Mouse (Mus musculus): ENCODE measurements around the gene Sox6.
"Not testable (repeated sequence)": the region's sequence is repeated elsewhere in the genome, so short reads cannot be mapped to it uniquely, and the experiment has no call there.

Gene Sox6

DNA sequence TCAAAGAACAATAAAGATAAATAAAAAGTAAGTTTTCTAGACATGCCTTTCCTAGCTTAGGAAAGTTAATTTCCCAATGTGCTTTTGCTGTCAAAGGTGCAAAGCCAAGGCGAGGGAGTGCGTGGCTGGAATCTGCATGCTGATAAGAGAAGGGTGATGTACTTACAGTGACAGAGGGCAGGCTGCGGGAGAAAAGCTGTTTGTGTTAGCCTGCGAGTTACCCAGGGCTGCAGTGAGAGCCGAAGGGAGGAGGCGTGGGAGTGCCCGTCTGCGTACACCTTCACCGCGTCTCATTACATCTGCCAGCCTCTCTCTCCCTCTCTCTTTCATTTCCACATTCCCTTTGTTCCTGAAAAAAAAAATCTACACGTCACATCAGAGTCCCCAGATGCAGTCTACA, at the start of gene Sox6:
Gene Sox6 (minus strand): TSS at position 286 of the 400 bp plus-strand sequence.
- no peak for DNase-seq (ENCODE audit: low spot score)

DNA sequence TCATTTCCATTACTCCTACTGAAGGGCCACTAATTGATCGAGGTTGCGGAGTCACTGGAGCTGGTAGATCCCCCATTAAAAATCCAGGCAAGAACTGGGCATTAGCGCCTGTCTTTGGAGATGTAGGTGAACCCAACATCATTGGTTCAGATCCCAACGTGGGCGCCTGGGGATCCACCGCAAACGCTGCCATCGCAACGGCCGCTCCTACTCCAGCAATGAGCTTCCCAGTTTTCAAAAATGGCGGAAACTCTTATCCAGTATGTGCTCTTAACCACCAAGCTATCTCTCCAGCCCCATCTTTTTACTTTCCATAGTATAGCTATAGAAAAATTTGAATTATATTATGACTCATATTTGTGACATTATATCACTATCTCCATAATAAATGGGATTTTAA, 45.8 kb upstream of the Sox6 start, which contains the start of gene Gm4353:
Gene Gm4353 (minus strand): TSS at position 270 of the 400 bp plus-strand sequence.
- not testable (repeated sequence) for DNase-seq (ENCODE audit: low spot score)

DNA sequence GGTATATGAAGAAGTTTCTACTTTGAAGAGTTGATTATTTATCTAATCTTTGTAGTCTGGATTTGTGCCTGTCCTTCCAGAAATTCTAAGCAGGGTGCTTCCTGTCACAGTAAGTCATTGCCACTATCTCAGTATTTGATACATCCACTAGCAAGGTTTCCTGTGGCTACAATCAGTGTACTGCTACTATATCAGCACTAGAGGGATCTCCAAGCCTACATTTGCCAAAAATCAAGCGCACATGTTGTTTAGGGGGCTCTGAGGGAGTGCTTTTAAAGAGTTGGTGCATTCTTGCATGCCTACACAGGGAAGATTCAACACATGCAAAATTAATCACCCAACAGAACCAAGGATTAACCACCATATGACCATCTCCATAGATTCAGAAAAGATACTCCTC, 22.1 kb upstream of the Sox6 start:
- no peak for DNase-seq (ENCODE audit: low spot score)

DNA sequence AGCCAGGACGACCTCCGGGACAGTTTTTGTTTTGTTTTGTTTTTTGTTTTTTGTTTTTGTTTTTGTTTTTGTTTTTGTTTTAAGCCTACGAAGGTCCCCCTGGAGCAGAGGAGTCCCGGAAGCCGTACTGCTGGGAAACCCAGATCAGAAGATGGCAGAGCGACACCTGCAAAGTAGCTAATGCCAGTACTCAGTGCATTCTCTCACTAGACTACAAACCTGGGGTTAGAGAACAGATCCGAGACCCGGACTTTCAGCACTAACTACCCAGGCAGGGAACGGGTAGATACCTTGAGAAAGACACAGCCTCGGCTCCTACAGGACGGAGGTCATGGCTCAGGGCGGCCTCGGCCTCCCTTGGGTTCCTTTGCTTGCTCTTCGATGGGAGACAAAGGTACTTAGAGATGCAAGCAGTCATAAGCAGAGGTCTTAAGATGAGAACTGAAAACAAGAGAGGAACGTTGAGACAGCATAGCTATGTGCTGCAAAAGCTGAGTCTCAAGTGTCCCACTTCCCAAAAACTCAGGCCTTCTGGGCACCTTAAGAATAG, 1.9 kb upstream of the Sox6 start:
- DNase-seq (ENCODE audit: low spot score), result no peak

DNA sequence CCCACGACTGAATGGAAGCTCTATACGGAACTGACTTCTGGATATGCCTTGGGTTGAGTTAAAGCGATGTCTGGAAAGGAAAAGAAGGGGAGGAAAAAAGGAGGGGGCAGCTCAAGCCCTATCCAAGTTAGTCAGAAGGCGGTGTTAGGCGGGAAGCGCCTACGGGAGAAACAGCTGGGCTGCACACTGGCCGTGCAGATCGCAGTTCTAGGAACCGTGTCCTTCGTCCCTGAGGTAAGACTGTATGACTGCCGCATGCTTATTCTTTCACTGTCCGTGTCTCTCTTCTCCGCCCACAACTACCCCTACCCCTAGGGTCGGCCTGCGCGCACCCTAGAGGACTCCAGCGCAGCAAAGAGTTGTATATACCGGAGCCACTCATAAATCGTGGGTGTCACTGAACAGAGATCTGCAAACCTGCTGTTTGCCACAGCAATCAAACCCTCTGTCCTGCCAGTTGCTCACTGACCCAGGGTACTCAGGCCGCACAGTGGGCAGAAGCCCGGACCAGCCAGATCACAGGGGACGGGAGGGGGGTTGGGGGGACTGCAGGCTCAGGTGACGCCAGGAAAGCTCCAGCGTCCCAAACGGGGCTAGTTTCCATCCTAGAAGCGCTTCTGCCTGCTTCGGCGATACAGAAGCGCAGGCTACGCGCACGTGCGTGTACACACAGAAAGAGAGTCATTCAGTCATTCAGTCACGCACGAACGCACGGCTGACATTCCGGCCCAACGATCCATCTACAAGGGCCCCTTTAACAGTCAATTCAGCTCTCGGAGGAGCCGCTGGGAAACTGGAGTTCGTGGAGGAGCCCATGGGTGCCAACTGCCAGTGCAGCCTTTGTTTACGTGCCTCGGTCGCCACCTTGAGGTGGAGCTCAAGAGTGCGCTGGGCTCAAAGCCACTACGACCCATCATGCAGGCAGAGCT, 1.2 kb upstream of the Sox6 start:
- peak; percentile 52 for DNase-seq (ENCODE audit: low spot score)

DNA sequence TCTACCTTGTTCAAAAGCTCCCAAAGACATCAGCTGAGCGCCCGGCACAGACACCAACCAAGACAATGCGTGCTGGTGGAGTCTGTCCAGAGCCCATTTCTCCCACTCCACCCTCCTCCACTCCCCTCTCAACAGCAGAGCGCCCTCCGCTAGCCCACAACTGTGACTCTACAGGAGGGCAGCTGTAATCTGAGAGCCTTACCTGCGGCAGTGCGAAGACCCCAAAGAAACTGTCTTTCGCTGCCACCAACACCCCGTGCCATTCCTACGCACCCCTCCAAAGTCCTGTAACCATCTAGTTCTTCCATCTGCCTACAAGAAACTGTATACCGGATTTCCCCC, 571 bp upstream of the Sox6 start, which contains the start of gene 1110004F10Rik:
Gene 1110004F10Rik (plus strand): TSS at position 202 of the 342 bp plus-strand sequence.
- DNase-seq (ENCODE audit: low spot score), result no peak

DNA sequence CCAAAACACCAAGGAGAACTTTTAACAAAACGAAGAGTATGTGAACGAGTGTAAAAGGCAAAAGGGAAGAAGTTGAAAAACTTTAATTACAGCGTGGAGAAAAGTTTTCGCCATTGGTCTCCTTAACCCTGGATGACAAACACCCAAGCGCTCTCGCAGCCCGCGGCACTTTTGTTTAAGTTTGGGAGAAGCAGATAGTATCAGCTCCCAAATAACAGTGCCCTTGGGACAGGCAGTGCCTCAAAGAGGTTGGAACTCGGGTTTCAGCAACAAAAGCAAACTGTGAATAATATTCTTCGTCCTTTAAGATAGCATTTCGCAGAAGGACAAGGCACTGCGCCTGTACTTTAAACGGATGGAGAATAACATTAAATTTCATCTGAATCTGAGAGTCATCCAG, 572 bp downstream of the Sox6 start:
- DNase-seq (ENCODE audit: low spot score), result no peak

DNA sequence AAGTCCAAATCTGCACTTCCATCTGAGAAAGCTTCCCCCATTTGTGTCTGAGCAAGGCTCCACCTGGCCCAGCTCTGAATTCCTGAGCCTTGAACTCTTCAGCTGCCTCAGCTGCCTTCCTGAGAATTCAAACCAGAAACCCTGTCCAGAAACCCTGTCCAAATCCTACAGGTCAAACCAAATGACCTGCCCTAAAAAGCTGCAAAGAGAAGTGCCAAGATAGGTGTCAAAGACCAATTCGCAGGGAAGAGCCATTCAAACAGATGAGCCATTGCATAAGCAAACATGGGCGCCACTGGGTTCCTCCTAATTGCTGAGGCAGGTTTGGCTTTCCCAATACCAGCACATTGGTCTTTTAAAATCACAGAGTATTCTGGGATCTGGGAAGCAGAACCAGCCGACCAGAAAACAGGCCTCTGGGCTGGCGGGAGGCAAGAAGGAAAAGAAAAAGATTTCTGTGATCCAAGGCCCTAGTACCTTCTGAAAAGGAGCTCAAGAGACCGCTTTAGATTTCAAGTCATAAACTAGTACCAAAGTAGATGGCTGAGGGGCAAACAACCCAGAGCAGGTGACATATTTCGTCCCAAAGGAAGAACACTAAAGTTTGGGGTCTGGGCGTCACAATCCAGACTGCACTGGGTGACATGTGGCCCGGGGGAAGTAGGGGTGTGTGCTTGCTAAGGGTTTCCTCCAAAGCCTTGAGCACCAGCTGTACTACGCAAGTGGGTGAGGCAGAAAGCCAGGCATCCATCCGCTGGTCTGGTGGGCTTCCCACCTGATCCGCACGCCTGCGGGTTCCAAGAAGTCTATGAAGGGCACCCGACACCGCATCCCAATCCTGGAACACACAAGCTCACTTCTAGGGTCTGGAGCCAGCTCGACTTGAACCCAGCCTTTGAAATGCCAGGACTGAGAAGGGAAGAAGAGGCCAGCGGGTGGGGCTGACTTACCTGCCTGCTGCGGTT, 1.7 kb downstream of the Sox6 start:
- no peak for DNase-seq (ENCODE audit: low spot score)

DNA sequence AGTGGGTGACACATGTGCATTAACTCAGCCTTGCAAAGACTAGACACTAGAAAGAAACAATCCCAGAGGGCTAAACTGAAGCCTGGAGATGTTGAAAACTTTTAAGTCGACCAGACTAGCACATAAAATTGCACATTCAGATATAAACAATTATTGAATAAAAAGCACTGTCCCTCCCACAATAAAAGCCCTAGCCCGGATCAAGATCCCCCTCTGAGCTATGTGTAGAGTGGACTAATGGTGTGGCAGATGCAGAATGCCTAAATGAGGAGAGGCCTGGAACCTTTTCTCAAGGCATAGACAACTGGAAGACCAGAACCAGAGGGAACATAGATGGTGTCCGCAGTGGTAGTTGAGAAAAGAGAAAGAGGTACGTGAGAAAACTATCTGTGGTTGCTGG, 3.1 kb downstream of the Sox6 start:
- DNase-seq (ENCODE audit: low spot score), result no peak

DNA sequence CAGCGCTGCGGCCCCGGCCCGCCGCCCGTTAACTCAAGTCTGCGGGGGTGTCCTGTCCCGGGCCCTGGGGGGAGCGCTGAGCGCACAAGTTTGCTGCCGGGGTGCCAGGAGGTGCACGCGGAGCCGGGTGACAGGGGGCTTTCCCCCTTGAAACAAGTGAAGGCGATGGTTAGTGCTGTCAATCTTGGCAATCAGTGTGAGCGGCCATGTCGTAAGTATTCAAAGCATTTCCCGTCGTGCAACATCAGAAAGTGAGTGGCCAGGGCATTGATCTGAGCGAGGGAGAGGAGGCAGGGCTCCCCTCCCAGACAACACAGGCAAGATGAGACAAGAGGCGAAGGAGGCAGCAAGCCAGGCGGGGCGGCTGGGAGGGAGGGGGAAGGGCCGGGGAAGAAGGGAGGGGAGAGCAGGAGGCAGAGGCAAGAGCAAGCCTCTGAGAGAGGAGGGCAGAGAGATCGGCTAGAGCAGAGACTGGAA, 4.3 kb downstream of the Sox6 start:
- no peak for DNase-seq (ENCODE audit: low spot score)

DNA sequence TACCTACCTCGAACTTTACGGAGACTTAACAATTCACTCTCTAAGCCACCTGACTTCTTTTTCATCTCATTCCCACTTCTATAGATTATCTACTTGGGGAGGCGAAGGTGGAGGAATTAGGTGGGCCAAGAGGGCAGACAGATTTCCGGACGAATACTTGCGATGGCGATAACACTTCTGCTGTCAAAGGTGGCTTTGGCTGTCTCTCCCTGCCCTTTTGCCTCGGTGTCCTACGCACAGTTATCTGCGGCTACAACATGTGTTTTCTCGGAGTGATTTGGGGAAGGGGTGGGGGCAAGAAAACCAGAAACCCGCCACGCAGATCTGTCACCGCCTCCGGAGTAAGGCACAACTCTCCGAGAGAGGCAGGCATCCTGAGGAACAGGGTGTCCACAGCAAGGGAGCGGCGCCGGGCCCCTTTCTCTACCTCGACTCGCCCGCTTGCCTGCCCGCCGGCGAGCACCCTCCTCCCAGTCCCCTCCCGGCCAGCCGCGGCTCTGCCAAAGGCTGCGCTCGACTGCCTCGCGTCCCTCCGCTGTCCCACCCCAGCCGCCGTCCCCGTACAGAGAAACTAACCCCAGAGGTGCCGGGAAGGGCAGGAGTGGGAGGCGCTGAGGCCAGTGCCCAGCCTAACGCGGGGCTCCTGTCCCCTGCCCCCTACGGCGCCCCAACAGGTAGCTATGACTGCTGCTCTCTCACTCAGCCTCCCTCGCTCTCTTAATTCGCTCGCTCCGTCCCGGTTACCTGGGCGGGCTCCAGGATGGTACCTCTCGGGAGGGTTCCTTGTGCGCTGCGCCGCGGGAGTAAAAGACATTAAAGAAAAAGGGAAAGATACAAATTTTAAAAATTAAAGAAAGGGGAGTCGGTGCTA, 5.0 kb downstream of the Sox6 start:
- no peak for DNase-seq (ENCODE audit: low spot score)

DNA sequence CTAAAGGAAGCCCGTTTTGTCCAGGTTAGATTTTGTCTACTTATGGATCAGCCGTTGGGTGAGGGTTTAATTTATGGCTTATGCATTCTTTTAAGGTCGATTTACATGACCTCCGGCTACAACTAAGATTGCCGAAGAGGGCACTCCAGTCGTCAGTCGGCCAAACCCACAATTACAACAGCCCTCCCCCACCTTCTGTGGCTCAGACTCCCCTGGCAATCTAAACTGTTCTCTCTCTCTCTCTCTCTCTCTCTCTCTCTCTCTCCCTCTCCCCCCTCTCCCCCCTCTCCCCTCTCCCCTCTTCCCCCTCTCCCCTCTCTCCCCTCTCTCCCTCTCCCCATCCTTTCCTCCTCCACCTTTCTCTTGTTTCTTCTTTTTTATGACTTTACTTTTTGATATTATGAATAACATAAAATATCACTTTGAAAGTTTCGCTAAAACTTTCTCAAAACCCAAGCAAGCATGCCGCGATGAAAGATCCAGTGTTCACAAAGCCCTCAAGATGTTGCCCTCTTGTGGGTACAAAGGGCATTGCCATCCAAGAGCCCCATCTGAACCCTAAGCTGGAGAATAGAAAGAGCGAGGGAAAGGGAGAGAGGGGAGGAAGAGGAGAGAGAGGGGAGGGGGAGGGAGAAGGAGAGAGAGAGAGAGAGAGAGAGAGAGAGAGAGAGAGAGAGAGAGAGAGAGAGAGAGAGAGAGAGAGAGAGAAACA, 5.8 kb downstream of the Sox6 start:
- DNase-seq (ENCODE audit: low spot score), result peak; percentile 27

DNA sequence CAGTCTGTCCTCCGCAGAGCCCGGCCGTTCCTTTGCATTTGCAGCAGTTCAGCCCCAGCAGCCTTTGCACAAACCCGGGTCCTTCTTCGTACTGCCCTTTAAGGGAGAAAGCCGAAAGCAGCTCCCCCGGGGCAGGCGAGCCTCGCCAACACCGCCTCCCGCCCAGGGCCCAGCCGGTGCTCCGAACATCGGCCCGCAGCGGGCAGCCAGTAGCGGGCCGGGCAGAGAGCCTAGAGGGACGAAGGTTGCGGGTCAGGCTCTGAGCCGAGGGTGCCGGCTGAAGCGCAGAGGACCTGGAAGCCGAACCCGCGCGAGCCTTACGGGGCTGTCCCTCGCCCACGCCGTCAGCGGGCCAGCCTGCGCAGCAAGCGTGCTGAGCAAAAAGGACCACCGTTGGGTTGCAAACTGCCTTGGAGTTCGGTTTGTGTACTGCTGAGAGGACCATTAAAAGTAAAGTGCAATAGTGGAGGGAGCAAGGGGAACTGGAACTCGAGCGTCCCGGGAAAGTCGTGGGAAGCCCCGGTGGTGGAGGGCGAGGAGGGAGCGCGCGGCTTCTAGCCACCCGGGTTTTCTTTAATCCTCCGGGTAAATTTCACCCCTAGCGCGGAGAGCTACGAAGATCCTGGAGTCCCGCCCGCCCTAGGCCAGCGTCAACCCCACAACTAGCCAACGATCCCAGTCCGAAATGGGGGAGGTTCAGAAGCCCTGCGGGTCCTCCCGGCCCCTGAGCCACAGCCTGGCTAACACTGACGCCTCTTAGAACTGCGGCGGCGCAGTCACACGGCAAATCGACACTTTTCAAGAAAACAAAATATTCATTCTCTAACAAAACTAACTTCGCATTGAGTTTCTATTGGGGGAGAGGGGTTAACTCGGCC, 6.6 kb downstream of the Sox6 start:
- no peak for DNase-seq (ENCODE audit: low spot score)

DNA sequence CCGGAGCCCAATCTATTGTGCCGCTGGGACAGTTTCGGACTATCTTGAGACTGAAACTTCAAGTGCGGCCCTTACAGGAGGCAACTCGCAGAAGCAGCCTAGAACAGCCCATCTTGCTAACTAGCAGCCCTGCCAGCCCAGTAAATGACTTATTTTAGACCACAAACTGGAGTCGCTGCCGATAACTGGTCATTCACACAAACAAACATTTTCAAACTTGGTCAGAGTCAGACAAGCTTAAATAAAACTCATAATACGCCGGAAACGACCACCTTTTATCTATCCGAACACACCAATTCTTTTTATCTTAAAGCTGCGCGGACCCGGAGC, 7.2 kb downstream of the Sox6 start:
- DNase-seq (ENCODE audit: low spot score), result no peak

DNA sequence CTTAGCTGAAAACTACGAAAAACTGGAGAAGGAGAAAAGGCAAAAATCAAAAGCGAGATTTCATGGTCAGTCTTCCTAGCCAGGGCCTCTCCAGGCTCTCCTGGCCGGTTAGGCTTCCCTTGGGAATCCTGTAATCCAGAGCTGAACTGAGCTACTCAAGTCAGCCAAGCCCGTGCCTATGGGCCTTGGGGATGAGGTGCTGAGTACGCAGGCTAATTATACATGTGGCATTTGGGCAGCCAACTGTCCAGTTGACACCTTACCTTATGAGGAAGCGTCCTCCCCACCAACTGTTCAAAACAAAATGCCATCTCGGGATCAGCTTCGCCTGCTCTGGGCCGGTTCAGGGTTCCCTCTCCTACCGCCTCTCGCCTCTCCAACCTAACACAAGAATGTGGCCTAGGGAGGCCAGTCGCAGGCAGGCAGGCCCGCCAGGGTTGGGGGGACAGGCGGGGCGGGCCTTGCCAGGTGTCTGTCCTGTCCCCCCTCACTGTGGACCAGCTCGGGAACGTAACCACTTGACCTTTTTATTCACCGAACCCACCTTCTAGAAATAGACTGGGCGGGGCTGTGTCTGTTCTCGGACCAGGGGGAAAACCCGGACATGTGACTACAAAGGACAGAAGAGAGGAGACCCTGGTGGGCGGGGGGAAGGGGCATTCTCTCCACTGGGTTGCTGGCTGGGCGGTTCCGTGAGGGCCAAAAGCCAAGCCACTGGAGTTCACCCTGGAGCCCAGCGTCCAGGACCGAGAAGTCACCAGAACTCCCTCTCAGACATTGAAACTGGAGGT, 7.8 kb downstream of the Sox6 start:
- DNase-seq (ENCODE audit: low spot score), result no peak

DNA sequence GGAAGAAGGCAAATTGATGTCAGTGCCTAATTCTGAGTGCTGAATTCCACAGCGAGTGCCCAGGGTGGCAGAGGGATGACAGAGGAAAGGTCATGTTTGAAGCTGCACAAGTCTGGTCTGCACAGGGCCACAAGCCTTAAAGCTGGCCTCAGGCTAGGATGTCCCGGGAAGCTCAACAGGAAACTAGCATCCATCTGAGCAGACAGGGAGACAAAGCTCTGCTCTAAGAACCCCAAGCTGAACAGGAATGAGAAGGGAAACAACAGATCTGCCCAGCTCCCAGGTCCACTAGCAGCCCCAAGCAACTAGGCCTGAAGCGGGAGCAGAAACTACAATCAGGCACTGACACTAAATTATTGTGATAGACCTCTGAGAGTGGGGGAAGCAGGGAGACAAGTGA, 8.6 kb downstream of the Sox6 start:
- DNase-seq (ENCODE audit: low spot score), result no peak

DNA sequence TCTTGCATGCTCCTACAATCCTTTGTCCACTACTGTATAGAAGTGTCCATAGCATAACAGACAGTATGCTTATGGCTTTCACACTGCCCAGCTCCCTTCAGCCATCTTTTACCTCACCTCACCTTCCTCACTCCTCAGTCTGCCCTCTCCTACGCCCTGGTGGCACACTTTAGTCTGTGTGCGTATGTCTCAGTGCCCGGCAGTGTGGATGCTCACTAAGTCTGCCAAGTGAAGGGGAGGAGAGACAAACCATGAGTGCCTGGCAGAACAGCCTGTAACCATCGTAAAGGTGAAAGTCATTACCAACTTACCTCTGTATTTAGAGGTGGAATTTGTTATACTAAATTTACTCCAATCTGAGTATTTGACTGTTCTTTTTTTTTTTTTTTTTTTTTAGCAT, 35.9 kb downstream of the Sox6 start:
- no peak for DNase-seq (ENCODE audit: low spot score)

DNA sequence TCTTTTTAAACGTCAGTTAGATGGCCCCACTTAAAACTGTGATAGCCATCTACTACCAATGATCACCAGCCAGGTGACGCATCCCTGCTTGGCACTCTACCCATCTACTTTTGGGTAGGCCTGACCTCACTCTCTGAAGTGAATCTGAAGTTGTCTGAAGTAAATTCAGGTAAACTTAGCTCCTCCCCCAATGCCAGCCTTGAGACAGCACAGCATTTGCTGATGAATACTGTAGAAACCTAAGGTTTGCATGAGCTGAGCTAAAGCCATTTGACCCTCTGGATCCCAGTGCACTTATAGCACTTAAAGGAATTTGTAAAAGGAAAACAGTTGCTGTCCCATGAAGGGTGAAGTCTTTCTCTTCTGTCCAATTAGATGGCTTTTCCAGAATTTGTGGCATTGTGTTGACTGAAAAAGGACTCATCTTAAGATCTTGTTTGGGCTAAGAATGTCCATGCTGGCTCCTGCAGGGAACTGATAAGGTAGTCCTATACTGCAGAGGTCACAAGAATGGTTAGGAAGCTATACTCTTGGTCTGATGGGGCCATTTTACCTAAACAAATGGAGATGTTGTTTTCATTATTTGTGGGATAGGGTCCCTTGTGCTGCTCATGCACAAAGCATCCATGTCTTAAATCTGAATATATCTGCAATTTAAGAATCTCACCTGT, 50.4 kb downstream of the Sox6 start:
- DNase-seq (ENCODE audit: low spot score), result no peak
